Mouse (Mus musculus): ENCODE measurements at regions not wholly inside any gene's neighbourhood (a gene's known extent, or its start where the extent isn't known, plus 50 kb on each side); places are given as distances from the start of the nearest gene placed in this dataset.

DNA sequence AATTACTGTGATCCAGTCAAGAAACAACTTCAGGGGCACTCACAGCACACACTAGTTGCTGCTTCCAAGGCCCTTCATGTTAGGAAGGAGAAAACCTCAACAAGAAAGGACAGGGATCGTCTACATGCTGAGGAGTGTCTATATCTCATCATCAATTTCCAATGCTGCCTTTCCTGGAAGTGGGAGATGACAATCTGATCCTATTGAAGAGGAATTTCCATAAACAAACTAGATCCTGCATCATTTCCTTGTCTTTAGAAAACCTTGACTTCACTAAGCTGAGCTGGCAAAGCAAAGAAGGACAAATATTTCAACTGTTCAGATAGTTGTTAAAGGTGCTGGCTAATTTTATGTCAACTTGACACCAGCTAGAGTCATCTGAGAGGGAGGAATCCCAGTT, 83.5 kb upstream of the Rapgef5 start:
- DNase-seq, result no peak

GRCm38 (mm10) chr12:117437011-117437410, 79.3 kb upstream of the Rapgef5 start:
- no peak for DNase-seq

- peak; percentile 55 to 67 for DNase-seq
Observed at GRCm38 (mm10) chr12:117439015-117439605, 77.2 kb upstream of the Rapgef5 start.

DNA sequence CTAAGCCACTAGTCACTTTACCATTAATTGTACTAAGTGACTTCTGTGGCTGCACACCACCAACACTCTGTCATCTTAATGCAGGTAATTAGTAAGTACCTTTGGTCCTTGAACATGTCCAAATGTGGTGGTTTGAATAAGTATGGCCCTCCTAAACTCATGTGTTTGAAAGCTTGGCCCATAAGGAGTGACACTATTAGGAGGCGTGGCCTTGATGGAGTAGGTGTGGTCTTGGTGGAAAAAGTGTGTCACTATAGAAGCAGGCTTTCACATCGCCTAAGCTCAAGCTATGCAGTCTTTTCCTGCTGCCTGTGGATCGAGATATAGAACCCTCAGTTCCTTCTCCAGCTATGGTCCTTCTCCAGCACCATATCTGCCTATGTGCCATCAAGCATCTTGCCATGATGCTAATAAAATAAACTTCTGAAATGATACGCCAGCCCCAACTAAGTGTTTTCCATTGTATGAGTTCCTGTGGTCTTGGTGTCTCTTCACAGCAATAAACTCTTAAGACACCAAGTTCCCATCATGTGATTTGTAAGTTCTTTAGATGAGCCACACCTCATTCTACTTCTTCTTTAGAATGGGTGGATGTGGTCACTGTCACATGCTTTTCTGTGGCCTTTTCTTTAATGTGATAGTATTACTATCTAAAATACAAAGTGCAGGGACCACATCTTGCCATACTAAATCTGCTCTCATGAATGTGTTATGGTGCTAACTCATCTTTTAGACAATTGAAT, 71.9 kb upstream of the Rapgef5 start:
- DNase-seq, result no peak

DNA sequence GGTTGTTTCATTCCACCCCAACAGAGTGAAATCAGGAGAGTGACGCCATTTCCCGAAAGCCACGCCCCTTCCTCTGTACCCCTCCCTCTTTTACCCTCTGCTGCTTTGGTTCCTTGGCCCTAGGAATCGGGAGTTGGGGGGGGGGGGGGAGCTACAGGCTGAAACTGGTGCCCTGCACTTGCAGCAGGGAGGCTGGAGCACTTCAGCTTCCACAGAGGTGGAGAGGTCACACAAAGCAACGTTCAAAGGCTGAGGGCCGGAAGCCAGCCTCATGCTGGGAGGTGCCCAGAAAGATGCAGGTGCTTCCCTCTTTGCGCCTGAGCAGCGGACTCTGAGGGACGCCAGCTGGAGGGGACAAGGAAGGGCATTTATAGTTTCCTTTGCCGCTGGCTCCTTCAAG, 69.1 kb upstream of the Rapgef5 start:
- DNase-seq, result no peak

- DNase-seq, result no peak
Observed at GRCm38 (mm10) chr12:117447843-117448728, 68.2 kb upstream of the Rapgef5 start.

DNA sequence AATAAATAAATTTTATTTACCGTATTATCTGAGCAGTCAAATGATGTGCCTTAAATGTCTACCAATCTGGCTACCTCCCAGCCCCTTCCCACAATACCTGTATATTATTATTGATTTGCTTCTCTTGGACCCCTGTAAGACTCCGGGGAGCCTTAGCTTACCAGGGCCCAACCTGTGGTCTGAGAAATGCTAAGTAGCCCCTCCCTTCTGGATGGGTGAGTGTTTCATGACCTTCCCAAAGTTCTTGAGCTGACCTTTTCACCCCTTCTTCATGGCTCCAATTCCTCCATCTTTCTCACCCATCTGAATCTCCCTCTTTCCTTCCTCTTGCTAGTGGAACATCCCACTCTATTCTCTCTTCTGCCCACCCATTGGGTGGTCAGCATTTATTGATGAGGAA, 67.2 kb upstream of the Rapgef5 start:
- DNase-seq, result no peak

GRCm38 (mm10) chr12:117450106-117450505, 66.2 kb upstream of the Rapgef5 start:
- DNase-seq, result no peak

- DNase-seq, result no peak
Observed at GRCm38 (mm10) chr12:117450871-117451270, 65.4 kb upstream of the Rapgef5 start.

DNA sequence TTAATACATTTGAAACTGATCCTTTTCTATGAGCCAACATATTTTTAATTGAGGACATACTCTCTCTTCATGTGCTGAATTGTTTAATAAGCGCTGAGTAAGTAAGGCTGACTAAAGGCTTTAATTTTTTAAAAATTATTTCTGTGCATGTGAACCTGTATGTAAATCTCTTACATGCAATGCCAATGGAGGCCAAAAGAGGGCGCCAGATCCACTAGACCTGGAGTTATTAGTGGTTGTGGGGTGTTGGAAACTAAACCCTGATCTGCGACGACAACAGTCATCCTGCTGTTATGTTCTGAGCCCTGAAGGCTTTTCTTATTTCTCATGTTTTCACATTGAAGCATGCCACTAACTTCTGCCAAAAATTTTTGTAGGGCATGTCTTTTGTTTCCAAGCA, 64.8 kb upstream of the Rapgef5 start:
- no peak for DNase-seq

DNA sequence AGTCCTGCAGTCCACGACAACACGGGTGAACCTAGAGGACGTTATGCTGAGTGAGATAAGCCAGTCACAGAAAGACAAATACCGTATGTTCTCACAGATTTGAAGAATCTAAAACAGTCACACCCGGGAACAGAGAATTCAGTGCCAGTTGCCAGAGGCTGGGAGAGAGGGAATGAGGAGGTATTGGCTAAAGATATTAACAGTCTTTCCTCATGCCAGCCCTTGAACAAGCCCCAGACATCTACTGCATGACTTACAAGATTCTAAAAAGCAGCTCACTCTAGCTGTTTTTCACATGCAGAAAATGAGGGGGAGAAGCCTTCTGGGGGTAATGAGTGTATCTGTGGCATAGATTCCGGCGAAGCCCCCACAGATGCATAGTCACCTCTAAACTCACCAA, 60.5 kb upstream of the Rapgef5 start:
- DNase-seq, result no peak

DNA sequence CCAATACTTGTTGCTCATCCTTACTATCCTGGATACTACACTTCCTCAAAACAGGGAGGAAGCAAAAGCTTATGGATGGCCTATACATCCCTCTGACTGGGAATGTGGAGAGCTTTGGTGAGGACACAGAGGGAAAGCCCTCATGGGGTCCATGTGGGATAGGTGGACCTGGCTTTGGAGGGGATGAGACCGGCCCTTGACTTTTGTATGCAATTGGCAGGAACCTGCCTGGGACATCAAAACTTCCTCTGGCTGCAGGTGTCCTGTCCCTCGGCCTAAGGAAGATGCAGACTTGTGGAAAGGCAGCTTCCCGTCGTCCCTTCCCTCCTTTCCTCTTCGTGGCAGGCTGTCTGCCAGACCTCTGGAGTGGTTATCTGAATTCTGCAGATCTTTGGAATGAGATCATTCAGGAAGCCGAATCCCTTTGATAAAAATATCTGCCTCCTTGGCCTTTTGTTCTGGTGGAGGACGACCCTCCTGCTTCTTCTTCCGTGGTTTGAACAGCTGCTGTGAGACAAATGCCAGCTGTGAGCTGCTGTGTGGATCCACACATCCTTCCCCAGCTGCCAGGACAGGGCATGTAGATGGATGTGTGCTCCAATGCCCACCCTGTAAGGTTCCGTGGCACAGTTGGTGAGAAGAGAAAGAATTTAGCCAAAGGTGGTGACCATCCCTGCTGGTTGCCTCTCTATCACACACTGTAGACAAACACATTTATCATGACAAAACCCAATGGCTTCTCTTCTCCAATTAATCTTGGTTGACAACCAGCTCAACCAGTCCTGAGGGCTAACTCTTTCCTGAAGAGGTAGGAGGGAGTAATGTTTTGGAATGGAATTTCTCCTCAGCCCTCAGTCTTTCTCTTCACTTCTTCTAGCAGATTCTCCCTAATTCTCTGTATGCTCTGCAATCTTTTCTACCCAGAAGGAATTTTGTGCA, 57.9 kb upstream of the Rapgef5 start:
- no peak for DNase-seq

- no peak for DNase-seq
Observed at GRCm38 (mm10) chr12:117459541-117459940, 56.7 kb upstream of the Rapgef5 start.

DNA sequence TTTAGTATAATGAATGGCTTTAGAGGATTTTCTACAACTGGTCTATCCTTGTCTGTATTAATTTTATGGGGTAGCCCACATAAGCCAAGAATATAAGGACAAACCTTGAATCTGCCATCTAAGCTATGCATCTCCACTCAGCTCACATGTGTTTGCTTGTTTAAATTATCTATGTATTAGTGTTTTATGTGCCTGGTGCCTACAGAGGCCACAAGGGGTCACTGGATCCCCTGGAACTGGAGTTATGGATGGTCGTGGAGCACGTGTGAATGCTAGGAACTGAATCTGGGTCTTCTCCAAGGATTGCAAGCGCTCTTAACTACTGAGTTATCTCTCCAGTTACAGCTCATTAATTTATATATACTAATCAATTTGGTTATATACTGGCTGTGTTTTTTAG, 51.1 kb upstream of the Rapgef5 start:
- no peak for DNase-seq

DNA sequence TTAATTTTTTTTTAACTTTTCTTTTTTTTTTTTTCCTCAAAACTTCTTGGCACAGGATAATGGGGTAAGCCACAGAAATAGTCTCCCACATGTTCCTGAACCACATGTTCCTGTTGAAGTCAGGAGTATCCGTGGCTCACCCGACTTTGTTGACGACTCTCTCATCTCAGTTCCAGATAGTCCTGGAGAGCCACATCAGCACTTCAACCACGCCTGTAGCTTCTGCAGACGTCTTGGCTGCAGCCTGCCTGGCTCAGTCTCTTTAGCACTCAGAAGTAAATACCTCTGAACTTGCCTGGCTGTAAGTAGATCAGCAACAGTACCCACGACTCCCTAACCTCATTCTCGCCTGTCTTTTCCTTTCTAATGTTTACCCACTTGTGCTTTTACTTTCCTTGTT, 50.3 kb upstream of the Rapgef5 start:
- DNase-seq, result no peak

Data from layer of hippocampus, postnatal 36 days (tissue).